9 mouse cellular contexts compared by ENCODE assay signal in genomic region chr2:119237210-119237870, GRCm38 (mm10). TPM values are rescaled to one million over a fixed set of nuclear protein-coding genes. Genes with fewer than 3 reads are reported as not detected.
A peak's percentile ranks its signal among the peaks of the same experiment; 100 is the strongest.
DNase-seq lines count a peak whose midpoint lies in the region; ATAC-seq lines count a peak whose summit lies in the region.
"Had no signal": no experiment of that assay in that cellular context is flagged by ENCODE, and none has a peak within 500 bp of the region (broad histone marks: within the 10 kb centered on the region; RNA-seq: fewer than 3 reads in every experiment).

Spint1 (plus strand) TSS chr2:119237362.

- H3K27me3 ChIP-seq in heart, embryonic 10.5 days (ENCODE audit: insufficient read depth, poor library complexity, severe bottlenecking) = peaks cover 83% of the 10 kb centered on the region
- peaks cover 80% of the 10 kb centered on the region for H3K27me3 ChIP-seq in hindbrain, embryonic 13.5 days
- H3K27me3 ChIP-seq in limb, embryonic 15.5 days = peaks cover 68% of the 10 kb centered on the region

- H3K4me3 ChIP-seq in heart, embryonic 10.5 days = peak within 1 kb of the TSS; percentile 63
- peak within 1 kb of the TSS; percentile 52 for H3K4me3 ChIP-seq in brown adipose tissue, adult 24 weeks (ENCODE audit: insufficient read depth, low read depth, low read length)
- H3K4me3 ChIP-seq in hindbrain, embryonic 13.5 days = peak within 1 kb of the TSS; percentile 41
- H3K4me3 ChIP-seq in limb, embryonic 15.5 days = peak within 1 kb of the TSS; percentile 51

- DNase-seq in heart, embryonic 10.5 days (ENCODE audit: low spot score) = peak; percentile 68
- DNase-seq in heart, adult 8-10 months (ENCODE audit: low spot score) = no peak
- DNase-seq in neural tube, embryonic 10.5 days (ENCODE audit: extremely low spot score, low spot score) = peak; percentile 44
- DNase-seq in spleen, postnatal 14 days (ENCODE audit: low spot score in 2 of 2) = no peak

- peak within 1 kb of the TSS; percentile 49 for H3K9ac ChIP-seq in hindbrain, embryonic 13.5 days
- 0 out of 2 replicates have a peak within 1 kb of the TSS, but pooled peaks have one; percentile 8 for H3K9ac ChIP-seq in limb, embryonic 15.5 days

- peaks cover 14% of the 10 kb centered on the region for H3K4me1 ChIP-seq in heart, embryonic 10.5 days
- peaks cover 3% of the 10 kb centered on the region; the same call in 1 of the 2 replicates for H3K4me1 ChIP-seq in brown adipose tissue, adult 24 weeks (ENCODE audit: control insufficient read depth, insufficient read depth, insufficient read length, low read length)
- peaks cover 16% of the 10 kb centered on the region for H3K4me1 ChIP-seq in hindbrain, embryonic 13.5 days (replicated peaks)
- H3K4me1 ChIP-seq in limb, embryonic 15.5 days = peaks cover 12% of the 10 kb centered on the region

- H3K36me3 ChIP-seq in heart, embryonic 10.5 days = no peaks in the 10 kb centered on the region
- H3K36me3 ChIP-seq in hindbrain, embryonic 13.5 days = no peaks in the 10 kb centered on the region
- H3K36me3 ChIP-seq in limb, embryonic 15.5 days = no peaks in the 10 kb centered on the region

- peak within 1 kb of the TSS; percentile 43 for H3K27ac ChIP-seq in heart, embryonic 10.5 days
- no peak within 1 kb of the TSS for H3K27ac ChIP-seq in brown adipose tissue, adult 24 weeks (replicated peaks; ENCODE audit: low read depth, low read length)
- no peak within 1 kb of the TSS for H3K27ac ChIP-seq in hindbrain, embryonic 13.5 days
- peak within 1 kb of the TSS; percentile 70 for H3K27ac ChIP-seq in limb, embryonic 15.5 days

- H3K9me3 ChIP-seq in heart, embryonic 10.5 days = no peaks in the 10 kb centered on the region
- no peaks in the 10 kb centered on the region for H3K9me3 ChIP-seq in hindbrain, embryonic 13.5 days
- no peaks in the 10 kb centered on the region for H3K9me3 ChIP-seq in limb, embryonic 15.5 days

- ATAC-seq in hindbrain, embryonic 13.5 days (ENCODE audit: low FRiP score) = 0 out of 2 replicates have a peak, but pooled peaks have one; percentile 24
- ATAC-seq in limb, embryonic 15.5 days (ENCODE audit: insufficient number of reproducible peaks, low FRiP score, low TSS enrichment, low read depth) = 0 out of 2 replicates have a peak, but pooled peaks have one; percentile 44
- ATAC-seq in frontal cortex, adult (ENCODE audit: low TSS enrichment) = no peak

- H3K4me2 ChIP-seq in hindbrain, embryonic 13.5 days = peak within 1 kb of the TSS; percentile 68
- peak within 1 kb of the TSS; percentile 89 for H3K4me2 ChIP-seq in limb, embryonic 15.5 days

- WGBS in heart, embryonic 10.5 days = under 1% methylated on average over 73 of the region's 73 CpGs
- WGBS in hindbrain, embryonic 13.5 days = under 1% methylated on average over 62 of the region's 73 CpGs
- under 1% methylated on average over 73 of the region's 73 CpGs for WGBS in limb, embryonic 15.5 days

RNA-seq across cellular contexts. Expression of gene Spint1, which starts in this region (rescaled TPM):
- 2.6 and 8.8 TPM in 2 replicates for polyA plus RNA-seq in heart, embryonic 10.5 days (2016; fragmentation: Nextera tagmentation; extraction: Ambion mirVana)
- under 1 TPM in 1 of 4 experiments, not detected in 3; 0.14 TPM for total RNA-seq in heart, adult 8-10 months (2022)
- polyA plus RNA-seq in brown adipose tissue, adult 24 weeks (2012; ENCODE audit: insufficient read depth, insufficient read length, missing spikeins) = not detected in 2 replicates
- 0.72 and 0.99 TPM in 2 replicates for polyA plus RNA-seq in hindbrain, embryonic 13.5 days (2015; fragmentation: Nextera tagmentation; extraction: Ambion mirVana)
- 27.6 and 30.9 TPM in 2 replicates for polyA plus RNA-seq in limb, embryonic 15.5 days (2015; fragmentation: Nextera tagmentation; extraction: Ambion mirVana)
- total RNA-seq: CH12.LX had no signal

Comparison
In these comparisons a context has a peak if more than half of its experiments do, and no peak if none do; other contexts are left out.
1. DNase-seq: peak in heart, embryonic 10.5 days (single experiment) and neural tube, embryonic 10.5 days (single experiment); none in heart, adult 8-10 months (single experiment) and spleen, postnatal 14 days (0 of 2).
2. Peak in ATAC-seq, H3K4me3 ChIP-seq, H3K9ac ChIP-seq and H3K4me2 ChIP-seq in hindbrain, embryonic 13.5 days; RNA of the gene not detected or under 1 TPM.
3. H3K27ac ChIP-seq: peak in heart, embryonic 10.5 days (single experiment) and limb, embryonic 15.5 days (single experiment); none in brown adipose tissue, adult 24 weeks (single experiment) and hindbrain, embryonic 13.5 days (single experiment).
4. Peak in every context shown above with its lines, with median percentiles within 50 percentile points of each other: H3K4me3 ChIP-seq.